Mouse (Mus musculus): ENCODE measurements at regions not wholly inside any gene's neighbourhood (a gene's known extent, or its start where the extent isn't known, plus 50 kb on each side); places are given as distances from the start of the nearest gene placed in this dataset.

DNA sequence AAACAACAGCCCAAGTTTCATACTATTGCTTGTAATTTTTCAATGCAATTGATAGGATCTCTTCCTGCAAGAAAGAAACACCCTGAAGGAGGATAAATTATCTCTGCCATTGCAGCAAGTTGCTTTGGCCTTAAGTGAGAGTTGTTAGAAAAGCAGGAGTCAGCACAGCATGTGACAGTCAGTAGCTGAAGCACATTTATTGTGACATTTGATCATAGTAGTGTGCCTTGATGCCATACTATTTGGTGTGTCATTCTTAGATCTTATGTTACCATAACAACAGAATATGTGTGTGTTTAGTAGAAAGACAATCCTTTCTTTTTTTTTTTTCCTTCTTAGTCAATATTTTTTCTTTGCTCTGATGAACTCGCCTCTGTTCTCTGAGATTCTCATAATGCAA, 115.5 kb upstream of the Tusc1 start:
- DNase-seq (ENCODE audit: low spot score), result no peak

DNA sequence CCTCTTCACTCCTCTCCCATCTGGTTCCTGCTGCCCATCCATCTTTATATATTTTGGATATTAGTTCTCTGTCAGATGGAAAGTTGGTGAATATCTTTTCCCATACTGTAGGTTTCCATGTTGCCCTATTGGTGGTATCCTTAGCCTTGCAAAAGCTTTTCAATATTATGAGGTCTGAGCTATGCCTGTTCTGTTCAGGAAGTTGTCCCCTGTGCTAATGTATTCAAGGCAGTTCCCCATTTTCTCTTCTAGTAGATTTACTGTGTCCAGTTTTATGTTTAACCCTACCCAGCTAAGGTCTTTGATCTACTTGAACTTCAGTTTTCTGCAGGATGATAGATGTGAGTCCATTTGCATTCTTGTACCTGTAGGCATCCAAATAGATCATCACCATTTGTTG, 109.4 kb upstream of the Tusc1 start:
- DNase-seq (ENCODE audit: low spot score), result no peak

DNA sequence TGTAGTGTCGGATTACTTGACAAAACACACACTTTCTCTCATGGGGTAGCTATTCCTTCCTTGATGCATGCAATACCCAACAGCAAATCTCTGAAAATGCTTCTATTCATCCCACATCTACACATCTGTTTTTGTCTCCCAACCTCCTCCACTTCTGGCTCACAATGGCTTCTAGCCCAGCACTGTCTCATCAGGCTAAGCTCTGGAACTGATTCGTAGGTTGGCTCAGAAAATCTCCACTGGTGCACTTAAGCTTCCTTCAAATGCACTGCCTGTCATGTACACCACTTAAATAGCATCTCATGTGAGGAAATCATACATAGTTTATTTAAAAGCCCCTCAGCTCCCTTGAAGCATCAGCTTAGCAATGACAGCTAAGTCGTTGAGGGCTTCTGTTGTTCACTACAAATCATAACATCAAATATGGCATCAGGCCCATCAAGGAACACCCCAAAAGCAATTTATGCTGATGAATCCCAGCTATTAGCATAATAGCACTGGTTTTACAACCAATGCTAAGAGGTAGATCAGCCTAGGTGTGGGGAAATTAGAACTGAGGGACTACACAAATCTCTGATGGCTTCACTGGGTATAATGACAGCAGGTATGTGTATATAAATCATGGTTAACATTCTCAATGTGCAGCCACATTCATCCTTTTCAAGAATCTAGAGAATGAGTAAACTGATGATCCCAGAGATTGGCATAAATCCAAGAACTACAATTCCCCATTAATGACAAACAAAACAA, 103.5 kb upstream of the Tusc1 start:
- no peak for DNase-seq (ENCODE audit: low spot score)

DNA sequence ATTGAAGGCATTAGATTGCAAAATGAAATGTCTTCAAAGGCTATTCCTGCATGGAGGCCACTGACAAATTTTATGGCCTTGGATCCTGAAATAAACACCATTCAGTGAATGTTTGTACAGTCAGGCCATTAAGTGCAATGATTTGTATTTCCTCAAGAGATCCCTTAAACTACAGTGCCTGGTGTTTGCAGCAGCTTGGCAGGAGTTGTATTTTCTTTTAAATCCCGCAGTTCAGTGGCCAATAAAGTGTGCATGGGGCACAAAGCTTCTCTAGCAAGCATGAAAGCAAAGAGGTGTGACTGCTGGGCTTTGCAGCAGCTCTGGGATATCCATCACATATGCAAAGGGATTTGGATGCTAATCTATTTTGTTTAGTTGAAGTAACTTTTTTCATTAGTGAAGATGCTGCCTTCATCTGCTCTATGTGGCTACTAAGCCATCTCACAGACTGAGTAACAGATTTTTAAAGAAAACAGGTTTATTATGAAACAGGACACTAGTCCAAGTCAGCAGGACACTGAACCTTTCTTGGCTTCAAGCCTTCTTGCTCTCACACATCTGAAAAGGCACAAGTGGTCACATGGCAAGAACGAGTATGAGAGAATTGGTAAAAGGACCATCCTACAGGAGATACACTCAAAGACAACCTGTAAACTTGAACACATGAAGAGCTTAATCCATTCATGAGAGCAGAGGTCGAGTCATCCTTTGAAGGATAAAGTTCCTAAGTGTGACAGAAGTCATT, 102.2 kb upstream of the Tusc1 start:
- no peak for DNase-seq (ENCODE audit: low spot score)

DNA sequence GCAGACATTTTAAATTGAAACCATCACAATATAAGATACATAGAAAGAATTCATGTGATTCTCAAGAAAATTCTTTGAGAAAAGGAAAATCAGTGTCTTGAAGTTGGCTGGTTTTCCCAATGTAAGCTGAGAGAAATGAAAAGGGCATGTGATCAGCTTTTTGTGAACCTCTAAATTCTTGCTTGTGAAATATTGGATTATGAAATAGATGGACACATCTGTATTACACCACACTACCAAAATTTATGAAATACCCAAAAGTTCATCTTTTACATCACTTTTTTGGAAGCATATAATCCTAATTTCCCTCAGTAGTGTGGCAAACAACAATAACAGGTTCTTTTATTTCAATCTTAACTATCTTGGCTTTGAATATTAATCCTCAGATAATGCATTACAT, 77.4 kb upstream of the Tusc1 start:
- no peak for DNase-seq (ENCODE audit: low spot score)

DNA sequence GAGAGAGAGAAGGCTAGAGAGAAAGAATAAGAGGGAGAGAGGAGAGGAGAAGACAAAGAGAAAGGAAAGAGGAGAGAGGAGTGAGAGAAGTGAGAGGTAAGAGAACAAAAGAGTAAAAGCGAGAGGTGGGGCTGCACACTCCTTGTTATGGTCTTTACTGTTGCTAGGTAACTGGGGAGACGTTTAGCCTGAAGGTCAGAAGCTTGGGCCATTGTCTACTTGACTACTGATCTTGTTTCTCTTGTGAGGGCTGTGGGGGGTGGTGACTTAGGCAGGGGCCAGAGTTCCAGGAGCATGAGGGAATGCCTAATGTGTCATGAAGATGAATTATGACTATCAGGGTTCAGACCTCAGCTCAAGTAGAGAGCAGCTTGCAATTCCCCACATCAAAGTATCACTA, 71.6 kb upstream of the Tusc1 start:
- no peak for DNase-seq (ENCODE audit: low spot score)

DNA sequence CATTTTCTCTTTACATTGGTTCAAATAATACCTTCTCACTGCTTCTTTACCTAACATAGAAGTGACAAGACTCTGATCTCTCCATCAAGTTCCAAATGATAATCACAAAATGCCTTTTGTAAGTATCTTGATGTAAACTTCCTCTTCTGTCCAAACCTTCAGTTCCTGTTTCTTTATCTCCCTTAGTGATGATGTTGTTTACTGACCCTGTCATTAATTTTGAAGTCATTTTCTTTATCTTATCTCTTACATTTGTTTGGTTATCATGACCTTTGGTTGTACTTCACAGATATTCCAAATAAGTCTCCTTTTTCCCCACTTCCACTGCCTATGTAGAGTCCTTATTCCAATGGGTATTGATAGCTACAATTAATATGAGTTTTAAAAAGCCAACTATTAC, 65.3 kb upstream of the Tusc1 start:
- DNase-seq (ENCODE audit: low spot score), result no peak
